In genomic region chr13:97066649-97067550, GRCm38 (mm10) we compare ENCODE assay signal across 10 mouse cellular contexts. TPM values are rescaled to one million over a fixed set of nuclear protein-coding genes. Genes with fewer than 3 reads are reported as not detected.
DNase-seq lines count a peak whose midpoint lies in the region; ATAC-seq lines count a peak whose summit lies in the region.
"Had no signal": no experiment of that assay in that cellular context is flagged by ENCODE, and none has a peak within 500 bp of the region (broad histone marks: within the 10 kb centered on the region; RNA-seq: fewer than 3 reads in every experiment).

Gene Fam169a, plus strand, starts transcription at chr13:97067286.

- H3K4me3 ChIP-seq in forebrain, embryonic 16.5 days (replicated peaks; ENCODE audit: low read length): no peak within 1 kb of the TSS
- H3K4me3 ChIP-seq in liver, embryonic 11.5 days (ENCODE audit: low read depth, low read length): peak within 1 kb of the TSS; percentile 33
- H3K4me3 ChIP-seq: embryonic facial prominence, embryonic 13.5 days had no signal

- WGBS in forebrain, embryonic 16.5 days: 39% methylated on average over 15 of the region's 15 CpGs
- WGBS in liver, embryonic 11.5 days: 44% methylated on average over 15 of the region's 15 CpGs

- H3K27ac ChIP-seq in forebrain, embryonic 16.5 days (ENCODE audit: low read length): no peak within 1 kb of the TSS
- H3K27ac ChIP-seq in liver, embryonic 11.5 days (ENCODE audit: low read depth, low read length): peak within 1 kb of the TSS; percentile 89
- H3K27ac ChIP-seq: embryonic facial prominence, embryonic 13.5 days had no signal

- DNase-seq in spleen, postnatal 36 days (ENCODE audit: low spot score in 2 of 2): peak; percentile 4 to 12
- DNase-seq in spleen, adult 12 weeks (ENCODE audit: low spot score): no peak
- DNase-seq in liver, embryonic 11.5 days (ENCODE audit: low spot score): no peak
- no peak for DNase-seq in thymus, postnatal 36 days
- DNase-seq in cerebellum, postnatal 36 days: no peak
- no peak for DNase-seq in adipocyte (ENCODE audit: low spot score)
- no peak for DNase-seq in lung, postnatal 4 days
- DNase-seq: right cerebral cortex, adult 18-20 months had no signal

- no peaks in the 10 kb centered on the region for H3K9me3 ChIP-seq in forebrain, embryonic 16.5 days (ENCODE audit: control insufficient read depth, low read length)
- no peaks in the 10 kb centered on the region for H3K9me3 ChIP-seq in liver, embryonic 11.5 days (ENCODE audit: control insufficient read depth, low read length)
- H3K9me3 ChIP-seq: embryonic facial prominence, embryonic 13.5 days had no signal

- H3K9ac ChIP-seq in forebrain, embryonic 16.5 days (replicated peaks; ENCODE audit: low read depth, low read length): no peak within 1 kb of the TSS
- H3K9ac ChIP-seq in liver, embryonic 11.5 days (ENCODE audit: low read depth, low read length): peak within 1 kb of the TSS; percentile 59
- H3K9ac ChIP-seq: embryonic facial prominence, embryonic 13.5 days had no signal

- H3K27me3 ChIP-seq in forebrain, embryonic 16.5 days (replicated peaks; ENCODE audit: control insufficient read depth, insufficient read depth, low read length): peaks cover 15% of the 10 kb centered on the region
- H3K27me3 ChIP-seq in liver, embryonic 11.5 days (replicated peaks; ENCODE audit: control insufficient read depth, insufficient read depth, low read length): no peaks in the 10 kb centered on the region; the same call in 1 of the 2 replicates

- H3K36me3 ChIP-seq in forebrain, embryonic 16.5 days (ENCODE audit: control insufficient read depth, insufficient read depth): no peaks in the 10 kb centered on the region
- H3K36me3 ChIP-seq in liver, embryonic 11.5 days (ENCODE audit: control insufficient read depth, insufficient read depth, low read length): no peaks in the 10 kb centered on the region
- H3K36me3 ChIP-seq: embryonic facial prominence, embryonic 13.5 days had no signal

- no peaks in the 10 kb centered on the region for H3K4me1 ChIP-seq in forebrain, embryonic 16.5 days (replicated peaks; ENCODE audit: control insufficient read depth, insufficient read depth, low read length)
- peaks cover 17% of the 10 kb centered on the region for H3K4me1 ChIP-seq in liver, embryonic 11.5 days (replicated peaks; ENCODE audit: control insufficient read depth, insufficient read depth, low read length)
- H3K4me1 ChIP-seq: embryonic facial prominence, embryonic 13.5 days had no signal

- ATAC-seq in forebrain, embryonic 16.5 days: no peak
- ATAC-seq in liver, embryonic 11.5 days (replicated peaks; ENCODE audit: low FRiP score): peak; percentile 90

- no peak within 1 kb of the TSS for H3K4me2 ChIP-seq in forebrain, embryonic 16.5 days (ENCODE audit: low read length)
- H3K4me2 ChIP-seq in liver, embryonic 11.5 days: peak within 1 kb of the TSS; percentile 64
- H3K4me2 ChIP-seq: embryonic facial prominence, embryonic 13.5 days had no signal

RNA-seq across cellular contexts. Expression of gene Fam169a, which starts in this region (rescaled TPM):
- polyA plus RNA-seq in forebrain, embryonic 16.5 days (2015; fragmentation: Nextera tagmentation; extraction: Ambion mirVana): 18.3 and 20.9 TPM in 2 replicates
- 8.9 and 10.0 TPM in 2 replicates for polyA plus RNA-seq in liver, embryonic 11.5 days (2014; fragmentation: Nextera tagmentation; extraction: Ambion mirVana)

Comparison
In these comparisons a context has a peak if more than half of its experiments do, and no peak if none do; other contexts are left out.
1. DNase-seq: peak in spleen, postnatal 36 days (2 of 2); none in spleen, adult 12 weeks (single experiment), liver, embryonic 11.5 days (single experiment), thymus, postnatal 36 days (0 of 2), cerebellum, postnatal 36 days (0 of 2), adipocyte (single experiment) and lung, postnatal 4 days (0 of 2).